Mouse (Mus musculus): Measurements from ENCODE around the gene Chit1. TPM values are rescaled to one million over a fixed set of nuclear protein-coding genes. Genes with fewer than 3 reads are reported as not detected.

The Chit1 gene
- polyA plus RNA-seq, 1 experiment from 2014 or later, result 0.46 TPM

GRCm38 (mm10) chr1:134084128-134084527 is 26.9 kb upstream of the Chit1 start:
- Histone ChIP-seq H3K27ac (ENCODE audit: low read length) (peak overlapping the region; percentile 92), H3K9ac (ENCODE audit: low read length) (no peak overlapping the region), H3K4me2 (ENCODE audit: low read depth, low read length) (no peak overlapping the region), H3K36me3 (ENCODE audit: control insufficient read depth, insufficient read depth) (no peaks in the 10 kb centered on the region), H3K4me1 (ENCODE audit: control insufficient read depth, insufficient read depth, low read length) (peaks cover 48% of the 10 kb centered on the region), H3K27me3 (ENCODE audit: control insufficient read depth, insufficient read depth, low read length) (no peaks in the 10 kb centered on the region), H3K9me3 (replicated peaks; ENCODE audit: control insufficient read depth, low read length) (no peaks in the 10 kb centered on the region), H3K4me3 (ENCODE audit: low read length) (no peak overlapping the region)
- no peak for ATAC-seq (replicated peaks; ENCODE audit: extremely low read depth, insufficient read depth, low FRiP score)
- WGBS, result 65% methylated on average over 3 of the region's 3 CpGs

DNA sequence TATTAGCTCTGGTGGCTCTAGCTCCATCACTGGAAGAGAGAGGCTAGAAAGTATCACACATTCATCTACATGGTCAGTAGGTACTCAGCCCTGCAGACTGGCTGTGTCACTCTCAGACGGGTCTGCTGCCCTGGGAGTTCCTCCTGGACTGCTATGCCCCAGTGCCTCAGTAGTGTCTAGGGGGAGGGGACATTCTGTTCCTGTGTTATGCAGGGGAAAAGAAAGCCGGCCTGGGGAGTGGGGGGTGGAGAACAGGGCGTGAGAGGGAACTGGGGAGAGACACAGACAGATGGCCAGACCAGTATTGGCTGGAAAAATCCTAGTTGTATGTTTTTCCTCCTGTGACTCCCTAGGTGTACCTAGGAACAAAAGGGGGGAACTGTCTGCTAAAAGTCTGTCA is 25.0 kb upstream of the Chit1 start:
- Histone ChIP-seq H3K4me3 (ENCODE audit: low read length) (no peak overlapping the region), H3K9me3 (replicated peaks; ENCODE audit: control insufficient read depth, low read length) (no peaks in the 10 kb centered on the region), H3K9ac (ENCODE audit: low read length) (no peak overlapping the region; the same call in 1 of the 2 replicates), H3K4me2 (ENCODE audit: low read depth, low read length) (no peak overlapping the region), H3K27me3 (ENCODE audit: control insufficient read depth, insufficient read depth, low read length) (no peaks in the 10 kb centered on the region), H3K4me1 (ENCODE audit: control insufficient read depth, insufficient read depth, low read length) (peaks cover 41% of the 10 kb centered on the region), H3K36me3 (ENCODE audit: control insufficient read depth, insufficient read depth) (no peaks in the 10 kb centered on the region), H3K27ac (ENCODE audit: low read length) (no peak overlapping the region)
- no peak for ATAC-seq (replicated peaks; ENCODE audit: extremely low read depth, insufficient read depth, low FRiP score)
- WGBS, result 43% methylated on average over 3 of the region's 3 CpGs

- H3K27me3 ChIP-seq (ENCODE audit: control insufficient read depth, insufficient read depth, low read length), result no peaks in the 10 kb centered on the region
- peak overlapping the region; percentile 74 for H3K27ac ChIP-seq (ENCODE audit: low read length)
- H3K9me3 ChIP-seq (replicated peaks; ENCODE audit: control insufficient read depth, low read length), result no peaks in the 10 kb centered on the region
- H3K9ac ChIP-seq (ENCODE audit: low read length), result peak overlapping the region; percentile 43
- no peaks in the 10 kb centered on the region for H3K36me3 ChIP-seq (ENCODE audit: control insufficient read depth, insufficient read depth)
- H3K4me2 ChIP-seq (ENCODE audit: low read depth, low read length), result peak overlapping the region; percentile 39
- H3K4me3 ChIP-seq (ENCODE audit: low read length), result no peak overlapping the region
- peaks cover 41% of the 10 kb centered on the region for H3K4me1 ChIP-seq (ENCODE audit: control insufficient read depth, insufficient read depth, low read length)
- ATAC-seq (replicated peaks; ENCODE audit: extremely low read depth, insufficient read depth, low FRiP score), result peak; percentile 30
- WGBS, result 12% methylated on average over 16 of the region's 16 CpGs
Observed at GRCm38 (mm10) chr1:134086811-134087398, 24.1 kb upstream of the Chit1 start.

- WGBS, result 86% methylated on average over 7 of the region's 7 CpGs
- Histone ChIP-seq H3K27ac (ENCODE audit: low read length) (no peak overlapping the region), H3K36me3 (ENCODE audit: control insufficient read depth, insufficient read depth) (no peaks in the 10 kb centered on the region), H3K4me1 (ENCODE audit: control insufficient read depth, insufficient read depth, low read length) (peaks cover 39% of the 10 kb centered on the region), H3K9me3 (replicated peaks; ENCODE audit: control insufficient read depth, low read length) (no peaks in the 10 kb centered on the region), H3K9ac (ENCODE audit: low read length) (no peak overlapping the region), H3K4me2 (ENCODE audit: low read depth, low read length) (no peak overlapping the region), H3K4me3 (ENCODE audit: low read length) (no peak overlapping the region), H3K27me3 (ENCODE audit: control insufficient read depth, insufficient read depth, low read length) (no peaks in the 10 kb centered on the region)
- ATAC-seq (replicated peaks; ENCODE audit: extremely low read depth, insufficient read depth, low FRiP score), result no peak
Observed at GRCm38 (mm10) chr1:134089074-134089473, 22.0 kb upstream of the Chit1 start.

DNA sequence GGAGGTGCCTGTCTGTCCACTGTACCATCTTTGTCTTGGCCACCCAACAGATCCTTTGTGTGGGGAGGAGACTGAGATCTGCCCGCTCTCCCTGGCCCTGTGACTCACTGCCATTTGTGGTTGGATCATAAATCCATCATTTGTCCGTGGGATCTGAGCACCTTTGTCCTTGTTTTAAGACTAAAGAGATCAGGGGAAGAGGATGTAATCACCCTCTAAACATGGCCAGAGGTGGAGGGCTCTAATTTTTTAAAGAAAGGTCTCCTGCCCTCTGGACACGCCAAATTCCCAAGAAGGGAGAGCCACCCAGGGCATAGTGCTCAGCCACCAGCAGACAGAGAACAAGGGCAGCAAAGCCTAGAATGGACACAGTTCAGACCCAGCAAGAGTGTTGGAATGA is 19.2 kb upstream of the Chit1 start:
- H3K9me3 ChIP-seq (replicated peaks; ENCODE audit: control insufficient read depth, low read length), result no peaks in the 10 kb centered on the region
- peak overlapping the region; percentile 96 for H3K27ac ChIP-seq (ENCODE audit: low read length)
- peaks cover 43% of the 10 kb centered on the region for H3K4me1 ChIP-seq (ENCODE audit: control insufficient read depth, insufficient read depth, low read length)
- no peak overlapping the region for H3K4me2 ChIP-seq (ENCODE audit: low read depth, low read length)
- no peak for ATAC-seq (replicated peaks; ENCODE audit: extremely low read depth, insufficient read depth, low FRiP score)
- H3K9ac ChIP-seq (ENCODE audit: low read length), result peak overlapping the region; percentile 20; the same call in 1 of the 2 replicates
- no peak overlapping the region for H3K4me3 ChIP-seq (ENCODE audit: low read length)
- H3K27me3 ChIP-seq (ENCODE audit: control insufficient read depth, insufficient read depth, low read length), result no peaks in the 10 kb centered on the region
- 90% methylated on average over 3 of the region's 3 CpGs for WGBS
- H3K36me3 ChIP-seq (ENCODE audit: control insufficient read depth, insufficient read depth), result no peaks in the 10 kb centered on the region

- 18% methylated on average over 6 of the region's 6 CpGs for WGBS
- no peak for ATAC-seq (replicated peaks; ENCODE audit: extremely low read depth, insufficient read depth, low FRiP score)
- H3K9ac ChIP-seq (ENCODE audit: low read length), result peak overlapping the region; percentile 79
Observed at GRCm38 (mm10) chr1:134092368-134092767, 18.7 kb upstream of the Chit1 start.

GRCm38 (mm10) chr1:134092852-134093770 is 17.9 kb upstream of the Chit1 start:
- Histone ChIP-seq H3K4me2 (ENCODE audit: low read depth, low read length) (peak overlapping the region; percentile 80), H3K4me3 (ENCODE audit: low read length) (peak overlapping the region; percentile 54), H3K9ac (ENCODE audit: low read length) (peak overlapping the region; percentile 79), H3K27me3 (ENCODE audit: control insufficient read depth, insufficient read depth, low read length) (no peaks in the 10 kb centered on the region), H3K27ac (ENCODE audit: low read length) (peak overlapping the region; percentile 96), H3K36me3 (ENCODE audit: control insufficient read depth, insufficient read depth) (no peaks in the 10 kb centered on the region), H3K4me1 (ENCODE audit: control insufficient read depth, insufficient read depth, low read length) (peaks cover 48% of the 10 kb centered on the region), H3K9me3 (replicated peaks; ENCODE audit: control insufficient read depth, low read length) (no peaks in the 10 kb centered on the region)
- 2% methylated on average over 43 of the region's 43 CpGs for WGBS
- peak; percentile 93 for ATAC-seq (replicated peaks; ENCODE audit: extremely low read depth, insufficient read depth, low FRiP score)

More at GRCm38 (mm10) chr1:134092368-134092767, 18.7 kb upstream of the Chit1 start:
- H3K4me1 ChIP-seq (ENCODE audit: control insufficient read depth, insufficient read depth, low read length), result peaks cover 43% of the 10 kb centered on the region
- H3K27me3 ChIP-seq (ENCODE audit: control insufficient read depth, insufficient read depth, low read length), result no peaks in the 10 kb centered on the region
- H3K4me3 ChIP-seq (ENCODE audit: low read length), result peak overlapping the region; percentile 54; the same call in 1 of the 2 replicates
- peak overlapping the region; percentile 80 for H3K4me2 ChIP-seq (ENCODE audit: low read depth, low read length)
- H3K36me3 ChIP-seq (ENCODE audit: control insufficient read depth, insufficient read depth), result no peaks in the 10 kb centered on the region
- H3K9me3 ChIP-seq (replicated peaks; ENCODE audit: control insufficient read depth, low read length), result no peaks in the 10 kb centered on the region
- H3K27ac ChIP-seq (ENCODE audit: low read length), result peak overlapping the region; percentile 96

- H3K9me3 ChIP-seq (replicated peaks; ENCODE audit: control insufficient read depth, low read length), result no peaks in the 10 kb centered on the region
- no peak overlapping the region for H3K4me3 ChIP-seq (ENCODE audit: low read length)
- H3K27ac ChIP-seq (ENCODE audit: low read length), result peak overlapping the region; percentile 96
- no peak for ATAC-seq (replicated peaks; ENCODE audit: extremely low read depth, insufficient read depth, low FRiP score)
- H3K9ac ChIP-seq (ENCODE audit: low read length), result peak overlapping the region; percentile 16; the same call in 1 of the 2 replicates
- no peaks in the 10 kb centered on the region for H3K27me3 ChIP-seq (ENCODE audit: control insufficient read depth, insufficient read depth, low read length)
- 58% methylated on average over 13 of the region's 13 CpGs for WGBS
- no peaks in the 10 kb centered on the region for H3K36me3 ChIP-seq (ENCODE audit: control insufficient read depth, insufficient read depth)
- H3K4me1 ChIP-seq (ENCODE audit: control insufficient read depth, insufficient read depth, low read length), result peaks cover 56% of the 10 kb centered on the region
- peak overlapping the region; percentile 80 for H3K4me2 ChIP-seq (ENCODE audit: low read depth, low read length)
Observed at GRCm38 (mm10) chr1:134093771-134094526, 17.1 kb upstream of the Chit1 start.

Measured in heart, embryonic 16.5 days (tissue).